Mouse (Mus musculus) C2C12 (cell line): ENCODE data around the gene Hoxa5. TPM values are rescaled to one million over a fixed set of nuclear protein-coding genes. Genes with fewer than 3 reads are reported as not detected.

Source experiments
- H3K27me3 ChIP-seq: one replicate; pipeline ENCODE4 v1.6.1; 2011; ENCODE audit not compliant: control insufficient read depth, insufficient read depth, insufficient read length
- H3K36me3 ChIP-seq: one replicate; pipeline ENCODE4 v1.6.1; 2011; ENCODE audit not compliant: control insufficient read depth, insufficient read depth
- H3K4me3 ChIP-seq: one replicate; pipeline ENCODE4 v1.5.1; 2011; ENCODE audit warnings: mild to moderate bottlenecking, control low read depth; ENCODE audit not compliant: poor library complexity, insufficient read depth, severe bottlenecking
- H3K79me2 ChIP-seq: one replicate; pipeline ENCODE4 v1.6.1; 2011; ENCODE audit not compliant: control insufficient read depth, insufficient read depth
- H3K79me3 ChIP-seq: one replicate; pipeline ENCODE4 v1.6.1; 2011; ENCODE audit warnings: low read depth, control low read depth
- H3ac ChIP-seq: one replicate; pipeline ENCODE3; 2011; ENCODE audit warnings: low read depth; ENCODE audit not compliant: control insufficient read depth, insufficient read length
- CEBPB ChIP-seq: IDR thresholded peaks from one replicate; pipeline ENCODE4 v1.6.1; 2011; ENCODE audit warnings: low read depth, mild to moderate bottlenecking, control low read depth, moderate library complexity
- CTCF ChIP-seq: IDR thresholded peaks from one replicate; pipeline ENCODE4 v1.5.1; 2011; ENCODE audit not compliant: control insufficient read depth, insufficient read depth, insufficient read length
- FOSL1 ChIP-seq: IDR thresholded peaks from one replicate; pipeline ENCODE4 v1.8.0; 2011; ENCODE audit warnings: mild to moderate bottlenecking, low read length; ENCODE audit not compliant: poor library complexity, insufficient read depth, severe bottlenecking
- MAX ChIP-seq: IDR thresholded peaks from one replicate; pipeline ENCODE4 v1.6.1; 2011; ENCODE audit warnings: mild to moderate bottlenecking, control low read depth
- MYOD1 ChIP-seq: IDR thresholded peaks from one replicate; pipeline ENCODE4 v1.6.1; 2011; ENCODE audit warnings: low read depth; ENCODE audit not compliant: control insufficient read depth, insufficient read length
- MYOG ChIP-seq: IDR thresholded peaks from one replicate; pipeline ENCODE4 v1.6.1; 2011; ENCODE audit not compliant: control insufficient read depth, insufficient read length; ENCODE audit errors: extremely low read depth
- USF1 ChIP-seq: IDR thresholded peaks from one replicate; pipeline ENCODE4 v1.6.1; 2011; ENCODE audit warnings: low read depth, mild to moderate bottlenecking, control low read depth, moderate library complexity
- polyA plus RNA-seq: library from polyadenylated mRNA; unstranded; fragments of >200 nt; fragmentation: generic; extraction: Trizol; gene quantifications from one replicate; pipeline ENCODE4 v1.2.1, GENCODE M21; 2012; ENCODE audit warnings: missing spikeins

The Hoxa5 gene
- polyA plus RNA-seq, 1 experiment: 1.5 TPM

DNA sequence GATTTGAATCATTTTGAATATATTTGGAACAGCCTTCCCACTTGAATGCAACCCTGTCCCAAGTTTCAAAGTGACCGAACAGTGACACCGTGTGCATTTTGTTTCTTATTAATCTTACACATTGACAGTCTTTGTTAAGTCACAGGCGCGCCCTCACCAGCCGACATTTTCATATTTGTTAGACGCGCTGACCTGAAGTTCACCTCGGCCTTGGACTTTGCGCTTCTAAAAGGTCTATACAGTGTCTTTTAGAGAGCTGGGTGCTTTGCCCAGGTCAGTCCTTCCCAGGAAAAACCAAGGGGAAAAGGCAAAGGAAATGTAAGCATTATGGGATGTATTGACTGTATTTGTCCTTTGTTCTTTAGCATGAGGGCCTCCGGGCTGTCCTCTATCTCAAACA, 9.7 kb downstream of the Hoxa5 start:
- peaks cover 3% of the 10 kb centered on the region for H3K36me3 ChIP-seq
- no peaks in the 10 kb centered on the region for H3K79me3 ChIP-seq
- H3K79me2 ChIP-seq: no peaks in the 10 kb centered on the region
- no peak for TF ChIP-seq MYOD1
- TF ChIP-seq USF1: no peak
- TF ChIP-seq CEBPB: no peak
- TF ChIP-seq MYOG: no peak
- TF ChIP-seq FOSL1: no peak
- TF ChIP-seq MAX: no peak
- no peak for TF ChIP-seq CTCF
- no peaks in the 10 kb centered on the region for H3K27me3 ChIP-seq
- H3K4me3 ChIP-seq: no peak overlapping the region
- H3ac ChIP-seq: no peak overlapping the region

GRCm38 (mm10) chr6:52191860-52192550, 12.4 kb downstream of the Hoxa5 start:
- Histone ChIP-seq H3ac (peak overlapping the region; percentile 60), H3K36me3 (no peaks in the 10 kb centered on the region), H3K79me3 (no peaks in the 10 kb centered on the region), H3K4me3 (peak overlapping the region; percentile 31), H3K79me2 (no peaks in the 10 kb centered on the region), H3K27me3 (no peaks in the 10 kb centered on the region)
- TF ChIP-seq CTCF (no peak), USF1 (peak; percentile 89), MAX (peak; percentile 70)

GRCm38 (mm10) chr6:52190906-52191810, 13.2 kb downstream of the Hoxa5 start, which contains the start of gene Hoxa4:
Hoxa4 (minus strand) TSS chr6:52191753.
- H3K36me3 ChIP-seq: no peaks in the 10 kb centered on the region
- H3ac ChIP-seq: peak within 1 kb of the TSS; percentile 67
- no peaks in the 10 kb centered on the region for H3K79me2 ChIP-seq
- peak within 1 kb of the TSS; percentile 31 for H3K4me3 ChIP-seq
- H3K27me3 ChIP-seq: no peaks in the 10 kb centered on the region
- no peaks in the 10 kb centered on the region for H3K79me3 ChIP-seq
- no peak for TF ChIP-seq CEBPB
- TF ChIP-seq USF1: no peak
- no peak for TF ChIP-seq FOSL1
- no peak for TF ChIP-seq MYOG
- no peak for TF ChIP-seq CTCF
- no peak for TF ChIP-seq MAX
- TF ChIP-seq MYOD1: no peak

DNA sequence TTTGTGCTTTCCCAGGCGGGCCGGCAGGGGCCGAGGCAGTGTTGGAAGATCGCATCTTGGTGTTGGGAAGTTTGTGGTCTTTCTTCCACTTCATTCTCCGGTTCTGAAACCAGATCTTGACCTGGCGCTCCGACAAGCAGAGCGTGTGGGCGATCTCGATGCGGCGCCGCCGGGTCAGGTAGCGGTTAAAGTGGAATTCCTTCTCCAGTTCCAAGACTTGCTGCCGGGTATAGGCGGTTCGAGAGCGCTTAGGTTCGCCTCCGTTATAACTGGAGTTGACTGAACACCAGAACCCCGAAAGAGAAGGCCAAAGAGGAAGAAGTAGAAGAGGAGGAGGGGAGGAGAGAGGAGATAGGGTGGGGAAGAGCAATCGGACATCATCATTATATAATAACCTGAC, 14.0 kb downstream of the Hoxa5 start:
- Histone ChIP-seq H3K79me2 (no peaks in the 10 kb centered on the region), H3K27me3 (no peaks in the 10 kb centered on the region), H3K79me3 (no peaks in the 10 kb centered on the region), H3K4me3 (no peak overlapping the region), H3K36me3 (no peaks in the 10 kb centered on the region), H3ac (no peak overlapping the region)
- TF ChIP-seq CTCF: no peak

DNA sequence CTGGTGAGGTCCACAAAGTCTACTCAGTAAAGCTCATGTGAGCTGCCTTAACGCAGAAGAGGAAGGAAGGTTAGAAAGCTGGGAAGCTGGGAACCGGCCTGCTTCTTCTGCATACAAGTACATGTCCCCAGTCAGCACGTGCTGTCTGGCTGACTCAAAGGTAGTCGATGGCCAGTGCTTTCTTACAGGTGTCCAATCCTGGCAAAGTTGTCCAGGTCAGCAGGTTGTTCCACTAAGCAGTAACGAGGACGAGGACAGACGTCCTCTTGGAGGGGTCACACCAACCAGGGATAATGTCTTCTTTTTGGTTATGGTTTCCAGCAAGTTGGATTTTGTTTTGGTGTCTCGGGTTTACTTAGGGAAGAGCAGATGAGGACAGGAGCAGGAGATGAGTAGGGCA, 14.5 kb downstream of the Hoxa5 start:
- TF ChIP-seq MYOG: no peak
- no peak for TF ChIP-seq USF1
- TF ChIP-seq FOSL1: no peak
- TF ChIP-seq CTCF: no peak
- TF ChIP-seq MYOD1: no peak
- Histone ChIP-seq H3K27me3 (no peaks in the 10 kb centered on the region), H3K79me2 (no peaks in the 10 kb centered on the region), H3K79me3 (no peaks in the 10 kb centered on the region), H3K36me3 (no peaks in the 10 kb centered on the region), H3K4me3 (no peak overlapping the region), H3ac (no peak overlapping the region)

- Histone ChIP-seq H3K36me3 (no peaks in the 10 kb centered on the region), H3K79me3 (no peaks in the 10 kb centered on the region), H3K27me3 (no peaks in the 10 kb centered on the region), H3ac (no peak overlapping the region), H3K4me3 (no peak overlapping the region), H3K79me2 (no peaks in the 10 kb centered on the region)
- no peak for TF ChIP-seq FOSL1
These were observed 15.2 kb downstream of the Hoxa5 start for GRCm38 (mm10) chr6:52189172-52189591.
